ENCODE assay signal across 13 mouse cellular contexts in genomic region chr2:166011422-166011821, GRCm38 (mm10). TPM values are rescaled to one million over a fixed set of nuclear protein-coding genes. Genes with fewer than 3 reads are reported as not detected.
DNase-seq lines count a peak whose midpoint lies in the region; ATAC-seq and TF ChIP-seq lines count a peak whose summit lies in the region.
"Had no signal": no experiment of that assay in that cellular context is flagged by ENCODE, and none has a peak within 500 bp of the region (broad histone marks: within the 10 kb centered on the region; RNA-seq: fewer than 3 reads in every experiment).

No protein-coding gene starts in this region.

- ATAC-seq in hindbrain, embryonic 13.5 days (ENCODE audit: low FRiP score): no peak
- ATAC-seq in heart, embryonic 15.5 days (replicated peaks; ENCODE audit: insufficient number of reproducible peaks, insufficient read depth, low FRiP score, low read depth): no peak
- ATAC-seq in megakaryocyte progenitor cell, adult 5-6 weeks (replicated peaks; ENCODE audit: poor library complexity): no peak

- no peak for TF ChIP-seq CTCF in spleen, adult 2 months (IDR thresholded peaks at IDR 0.05; ENCODE audit: extremely low read depth, insufficient read depth, insufficient read length, insufficient replicate concordance)

- no peak overlapping the region for H3K4me2 ChIP-seq in hindbrain, embryonic 13.5 days
- H3K4me2 ChIP-seq in heart, embryonic 15.5 days: peak overlapping the region; percentile 14; the same call in 1 of the 2 replicates

- WGBS in hindbrain, embryonic 10.5 days: 78% methylated on average over 3 of the region's 3 CpGs
- 65% methylated on average over 3 of the region's 3 CpGs for WGBS in hindbrain, embryonic 13.5 days
- WGBS in spleen, adult 2 months: 81% methylated on average over 3 of the region's 3 CpGs
- 22% methylated on average over 3 of the region's 3 CpGs for WGBS in heart, embryonic 15.5 days

- no peak for DNase-seq in hindbrain, embryonic 10.5 days (ENCODE audit: low spot score)
- no peak for DNase-seq in spleen, adult 2 months (ENCODE audit: low read depth in 1 of 2, low spot score in 2 of 2)
- no peak for DNase-seq in spleen, adult 18-20 months
- DNase-seq in cerebellum, postnatal 4 days (ENCODE audit: low spot score in 2 of 2): no peak
- no peak for DNase-seq in B cell, adult 2 months
- DNase-seq: adrenal gland, postnatal 25 days; kidney, adult 11 months; right cerebral cortex, adult 18-20 months; thymus, postnatal 14 days had no signal

- no peak for TF ChIP-seq POLR2A in spleen, adult 2 months (IDR thresholded peaks at IDR 0.05; ENCODE audit: low read depth, low read length)

- no peaks in the 10 kb centered on the region for H3K27me3 ChIP-seq in hindbrain, embryonic 10.5 days (ENCODE audit: insufficient read depth, poor library complexity, severe bottlenecking)
- H3K27me3 ChIP-seq in hindbrain, embryonic 13.5 days: no peaks in the 10 kb centered on the region
- H3K27me3 ChIP-seq in spleen, adult 2 months (ENCODE audit: control insufficient read depth, insufficient read depth, low read length): no peaks in the 10 kb centered on the region
- H3K27me3 ChIP-seq in heart, embryonic 15.5 days: no peaks in the 10 kb centered on the region

- H3K4me1 ChIP-seq in hindbrain, embryonic 10.5 days (replicated peaks): peaks cover 40% of the 10 kb centered on the region
- H3K4me1 ChIP-seq in hindbrain, embryonic 13.5 days (replicated peaks): peaks cover 33% of the 10 kb centered on the region
- H3K4me1 ChIP-seq in spleen, adult 2 months (ENCODE audit: control insufficient read depth, insufficient read depth, insufficient read length): peaks cover 24% of the 10 kb centered on the region
- H3K4me1 ChIP-seq in heart, embryonic 15.5 days (replicated peaks): peaks cover 46% of the 10 kb centered on the region

- H3K36me3 ChIP-seq in hindbrain, embryonic 10.5 days: peaks cover 12% of the 10 kb centered on the region; the same call in 1 of the 2 replicates
- no peaks in the 10 kb centered on the region for H3K36me3 ChIP-seq in hindbrain, embryonic 13.5 days
- H3K36me3 ChIP-seq in spleen, adult 2 months (ENCODE audit: control insufficient read depth, insufficient read depth, low read length): no peaks in the 10 kb centered on the region
- no peaks in the 10 kb centered on the region for H3K36me3 ChIP-seq in heart, embryonic 15.5 days
- H3K36me3 ChIP-seq: G1E had no signal

- peak overlapping the region; percentile 69 for H3K27ac ChIP-seq in hindbrain, embryonic 10.5 days
- no peak overlapping the region for H3K27ac ChIP-seq in hindbrain, embryonic 13.5 days
- peak overlapping the region; percentile 70 for H3K27ac ChIP-seq in spleen, adult 2 months (ENCODE audit: insufficient read depth, low read length)
- peak overlapping the region; percentile 79 for H3K27ac ChIP-seq in heart, embryonic 15.5 days

- H3K4me3 ChIP-seq in hindbrain, embryonic 10.5 days: no peak overlapping the region
- no peak overlapping the region for H3K4me3 ChIP-seq in hindbrain, embryonic 13.5 days
- H3K4me3 ChIP-seq in spleen, adult 2 months (ENCODE audit: extremely low read depth, insufficient read depth, insufficient read length): no peak overlapping the region
- no peak overlapping the region for H3K4me3 ChIP-seq in heart, embryonic 15.5 days

- H3K9ac ChIP-seq in hindbrain, embryonic 13.5 days: no peak overlapping the region
- no peak overlapping the region for H3K9ac ChIP-seq in heart, embryonic 15.5 days

- H3K9me3 ChIP-seq in hindbrain, embryonic 10.5 days: no peaks in the 10 kb centered on the region
- no peaks in the 10 kb centered on the region for H3K9me3 ChIP-seq in hindbrain, embryonic 13.5 days
- no peaks in the 10 kb centered on the region for H3K9me3 ChIP-seq in heart, embryonic 15.5 days (replicated peaks)
- H3K9me3 ChIP-seq: G1E had no signal

RNA-seq across cellular contexts. Expression of gene Ncoa3, which starts 19.0 kb away (rescaled TPM):
- 14.6 and 16.6 TPM in 2 replicates for polyA plus RNA-seq in hindbrain, embryonic 10.5 days (2016; fragmentation: Nextera tagmentation; extraction: Ambion mirVana)
- 12.0 and 13.1 TPM in 2 replicates for polyA plus RNA-seq in hindbrain, embryonic 13.5 days (2015; fragmentation: Nextera tagmentation; extraction: Ambion mirVana)
- polyA plus RNA-seq in spleen, adult 2 months (2012; rRNA removed): 48.4 and 67.9 TPM in 2 replicates
- polyA plus RNA-seq in heart, embryonic 15.5 days (2015; fragmentation: Nextera tagmentation; extraction: Ambion mirVana): 8.7 and 11.0 TPM in 2 replicates
- 16.2 and 17.7 TPM in 2 replicates for total RNA-seq in megakaryocyte progenitor cell, adult 5-6 weeks (2015)
- 12.0 and 18.2 TPM in 2 replicates for total RNA-seq in megakaryocyte progenitor cell, adult 5-6 weeks (2017)
